Mouse (Mus musculus) CH12.LX (cell line): ENCODE results near the gene Aatk. TPM values are rescaled to one million over a fixed set of nuclear protein-coding genes. Genes with fewer than 3 reads are reported as not detected.
A peak's percentile ranks its signal among the peaks of the same experiment; 100 is the strongest.

Experiments used
- DNase-seq: peaks from one replicate; pipeline ENCODE4 v3.0.0-alpha.2; 2013; ENCODE audit errors: extremely low read depth
- H3K27ac ChIP-seq: 2 replicates; pipeline ENCODE4 v1.5.1; 2012; ENCODE audit warnings: low read depth, mild to moderate bottlenecking, control low read depth, moderate library complexity; ENCODE audit not compliant: insufficient read depth
- H3K27me3 ChIP-seq: replicated peaks from 2 replicates; pipeline ENCODE3; 2012; ENCODE audit warnings: inconsistent platforms
- H3K36me3 ChIP-seq, 2 experiments: replicated peaks in 1 of 2; 2 replicates each; pipeline versions ENCODE3 to v1.6.1; 2012; ENCODE audit warnings: inconsistent platforms in 1 of 2, low read length in 1 of 2, mild to moderate bottlenecking in 1 of 2, mixed read lengths in 1 of 2, moderate library complexity in 1 of 2; ENCODE audit not compliant: control insufficient read depth in 1 of 2, insufficient read depth in 1 of 2
- H3K4me1 ChIP-seq, 2 experiments: 2 replicates each; pipeline ENCODE4 v1.6.1; 2012; ENCODE audit warnings: inconsistent platforms in 1 of 2, moderate library complexity in 1 of 2; ENCODE audit not compliant: insufficient read depth in 2 of 2, control insufficient read depth in 1 of 2
- H3K4me2 ChIP-seq: 2 replicates; pipeline ENCODE4 v1.6.1; 2012; ENCODE audit warnings: low read depth, mild to moderate bottlenecking, control low read depth; ENCODE audit not compliant: poor library complexity, insufficient read depth, severe bottlenecking
- H3K4me3 ChIP-seq, 3 experiments: fragments of 150-350 bp in 1 of 3; sonication (generic) in 1 of 3; replicated peaks in 1 of 3; 2 replicates each; pipeline versions ENCODE3 to v1.5.1; 2011 to 2012; ENCODE audit warnings: low read depth in 2 of 3, low read length in 2 of 3, mild to moderate bottlenecking in 2 of 3, moderate library complexity in 2 of 3, control low read depth in 1 of 3, improper control_type of control experiment in 1 of 3, inconsistent platforms in 1 of 3, mixed read lengths in 1 of 3; ENCODE audit not compliant: poor library complexity in 1 of 3
- H3K79me2 ChIP-seq: replicated peaks from 2 replicates; pipeline ENCODE4 v1.6.1; 2012; ENCODE audit warnings: mild to moderate bottlenecking, moderate library complexity; ENCODE audit not compliant: control insufficient read depth, poor library complexity, insufficient read depth, severe bottlenecking; ENCODE audit errors: extremely low read depth
- H3K9ac ChIP-seq: 2 replicates; pipeline ENCODE4 v1.6.1; 2012; ENCODE audit warnings: low read depth, mild to moderate bottlenecking, control low read depth, moderate library complexity; ENCODE audit not compliant: insufficient read depth
- H3K9me3 ChIP-seq: replicated peaks from 2 replicates; pipeline ENCODE3; 2012; ENCODE audit warnings: low read length, inconsistent platforms, mixed read lengths
- BHLHE40 ChIP-seq: IDR thresholded peaks from 2 replicates; pipeline ENCODE4 v1.6.1; 2011; ENCODE audit warnings: mild to moderate bottlenecking, low read depth, low read length, improper control_type of control experiment
- CHD1 ChIP-seq: IDR thresholded peaks from 2 replicates; pipeline ENCODE4 v1.6.1; 2012; ENCODE audit warnings: low read depth, low read length, improper control_type of control experiment, inconsistent platforms
- CTCF ChIP-seq, 2 experiments: IDR thresholded peaks in 1 of 2; conservative IDR thresholded peaks in 1 of 2; 2 replicates each; pipeline ENCODE4 v1.5.1; 2011 to 2012; ENCODE audit warnings: low read depth in 2 of 2, low read length in 2 of 2, improper control_type of control experiment in 1 of 2, inconsistent platforms in 1 of 2, mild to moderate bottlenecking in 1 of 2, moderate library complexity in 1 of 2
- E2F4 ChIP-seq: IDR thresholded peaks from 2 replicates; pipeline ENCODE4 v1.6.1; 2011; ENCODE audit warnings: low read depth, low read length, improper control_type of control experiment; ENCODE audit not compliant: insufficient replicate concordance
- ELF1 ChIP-seq: IDR thresholded peaks from 2 replicates; pipeline ENCODE4 v1.6.1; 2014; ENCODE audit warnings: low read depth, mild to moderate bottlenecking, inconsistent platforms, low read length, improper control_type of control experiment
- ETS1 ChIP-seq: conservative IDR thresholded peaks from 2 replicates; pipeline ENCODE4 v1.6.1; 2012; ENCODE audit warnings: low read depth, mild to moderate bottlenecking, inconsistent platforms, low read length, improper control_type of control experiment, moderate library complexity
- GABPA ChIP-seq: IDR thresholded peaks from 2 replicates; pipeline ENCODE4 v1.6.1; 2012; ENCODE audit warnings: low read depth, low read length, improper control_type of control experiment, inconsistent platforms; ENCODE audit not compliant: insufficient replicate concordance
- HCFC1 ChIP-seq: IDR thresholded peaks from 2 replicates; pipeline ENCODE4 v1.6.1; 2012; ENCODE audit warnings: low read depth, mild to moderate bottlenecking, inconsistent platforms, low read length, improper control_type of control experiment
- IRF4 ChIP-seq: IDR thresholded peaks from 2 replicates; pipeline ENCODE4 v1.6.1; 2014; ENCODE audit warnings: low read depth, mild to moderate bottlenecking, inconsistent platforms, low read length, improper control_type of control experiment
- JUN ChIP-seq: IDR thresholded peaks from 2 replicates; pipeline ENCODE4 v1.6.1; 2011; ENCODE audit warnings: low read depth, mild to moderate bottlenecking, low read length, improper control_type of control experiment, moderate library complexity; ENCODE audit not compliant: insufficient read depth
- KAT2A ChIP-seq: IDR thresholded peaks from 2 replicates; pipeline ENCODE4 v1.6.1; 2012; ENCODE audit warnings: low read length, improper control_type of control experiment, inconsistent platforms; ENCODE audit not compliant: insufficient replicate concordance
- MAX ChIP-seq: IDR thresholded peaks from 2 replicates; pipeline ENCODE4 v1.6.1; 2011; ENCODE audit warnings: low read length, improper control_type of control experiment
- MXI1 ChIP-seq: IDR thresholded peaks from 2 replicates; pipeline ENCODE4 v1.6.1; 2011; ENCODE audit warnings: mild to moderate bottlenecking, low read depth, low read length, improper control_type of control experiment
- MYC ChIP-seq: IDR thresholded peaks from 2 replicates; pipeline ENCODE4 v1.6.1; 2011; ENCODE audit warnings: low read depth, mild to moderate bottlenecking, improper control_type of control experiment, low read length
- NELFE ChIP-seq: IDR thresholded peaks from 2 replicates; pipeline ENCODE4 v1.6.1; 2011; ENCODE audit warnings: low read depth, low read length, improper control_type of control experiment
- POLR2A ChIP-seq: IDR thresholded peaks from 2 replicates; pipeline ENCODE4 v1.6.1; 2011; ENCODE audit warnings: low read depth, mild to moderate bottlenecking, improper control_type of control experiment, low read length
- UBTF ChIP-seq: IDR thresholded peaks from 2 replicates; pipeline ENCODE4 v1.6.1; 2012; ENCODE audit warnings: low read depth, mild to moderate bottlenecking, inconsistent platforms, low read length, improper control_type of control experiment, moderate library complexity
- USF2 ChIP-seq: conservative IDR thresholded peaks from 2 replicates; pipeline ENCODE4 v1.6.1; 2011; ENCODE audit warnings: low read depth, low read length, improper control_type of control experiment
- ZMIZ1 ChIP-seq: IDR thresholded peaks from 2 replicates; pipeline ENCODE4 v1.6.1; 2012; ENCODE audit warnings: low read depth, mild to moderate bottlenecking, inconsistent platforms, low read length, improper control_type of control experiment
- dilution Hi-C: fragments of 300-500 bp; cut with MboI; formaldehyde crosslinking; loops from 2 replicates; pipeline ENCODE4 v1.14.3; 2020; ENCODE audit warnings: low sequenced_read_pairs; ENCODE audit not compliant: extremely low pct_unique_long_range_greater_than_20kb, extremely low pct_ligation_motif_present
- in situ Hi-C: fragments of 300-500 bp; cut with MboI; formaldehyde crosslinking; loops from 3 replicates; pipeline ENCODE4 v1.14.3; 2019; ENCODE audit warnings: low sequenced_read_pairs, low pct_ligation_motif_present, low pct_unique_long_range_greater_than_20kb, mixed read lengths
- polyA plus RNA-seq: library from polyadenylated mRNA; unstranded; fragments of >175 nt; gene quantifications from 2 replicates; pipeline ENCODE4 v1.2.1, GENCODE M21; 2012; ENCODE audit warnings: low read depth; ENCODE audit not compliant: insufficient read length
- total RNA-seq, 2 experiments: library from RNA; depleted of rRNA; stranded (reverse); fragments of 300-350 nt in 1 of 2; fragments of >200 nt in 1 of 2; gene quantifications; 2 replicates each; pipeline ENCODE4 v1.2.3; 2012 to 2014

Aatk gene
- total and polyA plus RNA-seq, 3 experiments: 0.08 to 0.21 (median 0.19) TPM

DNA sequence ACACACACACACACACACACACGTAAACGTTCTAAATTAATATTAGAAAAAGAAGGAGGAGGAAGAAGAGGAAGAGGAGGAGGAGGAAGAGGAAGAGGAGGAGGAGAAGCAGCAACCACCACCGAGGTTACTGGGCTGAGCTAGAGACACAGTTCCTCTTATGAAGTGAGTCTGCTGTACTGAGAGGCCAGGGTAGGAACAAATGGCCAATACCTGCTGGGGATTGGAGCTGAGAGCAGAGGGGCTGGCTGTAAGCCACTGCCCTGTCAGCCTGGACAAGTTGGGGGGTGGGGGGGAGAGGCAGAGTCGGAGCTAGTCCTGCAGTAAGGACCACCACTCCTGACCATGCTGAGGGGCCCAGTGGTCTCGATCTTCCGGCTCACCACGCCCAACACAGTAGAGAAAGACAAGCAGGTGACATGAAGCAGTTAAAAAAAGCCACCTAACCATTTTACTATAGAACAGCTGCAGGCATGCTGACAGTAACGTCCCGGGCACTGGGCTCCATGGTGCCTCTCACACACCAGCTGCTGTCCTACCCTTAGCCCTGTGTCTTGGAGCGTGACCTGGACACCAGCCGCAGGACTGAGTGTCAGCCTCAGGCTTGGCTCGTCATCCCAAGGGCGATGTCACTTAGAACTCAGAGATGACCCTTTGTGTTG, 17.2 kb upstream of the Aatk start:
- dilution Hi-C loops: no loop called here
- H3K27me3 ChIP-seq: no peaks in the 10 kb centered on the region

DNA sequence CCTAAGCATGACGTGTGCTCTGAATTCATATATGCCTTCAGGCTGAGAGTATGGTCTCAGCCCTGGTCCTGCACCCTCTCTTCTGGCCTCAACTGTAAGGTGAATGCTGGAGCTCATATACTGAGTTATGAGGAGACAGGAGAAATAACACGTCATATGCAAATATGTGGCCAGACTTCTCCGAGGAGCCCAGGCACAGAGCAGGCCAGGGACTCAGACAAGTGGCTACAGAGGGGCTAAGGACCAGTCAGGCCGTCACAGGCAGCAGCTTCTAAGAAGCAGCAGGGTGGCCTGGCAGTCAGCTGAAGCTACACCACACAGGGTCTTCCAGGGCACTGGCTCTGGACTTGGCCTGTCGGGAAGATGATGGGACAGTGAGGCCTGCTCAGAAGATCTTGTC, 16.4 kb upstream of the Aatk start:
- TF ChIP-seq HCFC1: no peak
- no peak for TF ChIP-seq MXI1
- no peak for TF ChIP-seq MYC
- no peak for TF ChIP-seq IRF4
- no peak for TF ChIP-seq USF2
- 0 out of 2 replicates have a peak, but pooled peaks have one; percentile 23 for TF ChIP-seq NELFE
- peak; percentile 56; the same call in 1 of the 2 replicates for TF ChIP-seq POLR2A
- peak; percentile 54; the same call in 1 of the 2 replicates for TF ChIP-seq ZMIZ1
- TF ChIP-seq UBTF: 0 out of 2 replicates have a peak, but pooled peaks have one; percentile 40
- peak overlapping the region; percentile 54; the same call in 1 of the 2 replicates for H3K27ac ChIP-seq
- DNase-seq: peak; percentile 84
- H3K36me3 ChIP-seq: peaks cover 5 to 30% of the 10 kb centered on the region in 2 experiments
- no peaks in the 10 kb centered on the region for H3K27me3 ChIP-seq
- dilution Hi-C loops (no loop called here), in situ Hi-C loops (no loop called here)
- H3K4me1 ChIP-seq: peaks cover 22 to 61% of the 10 kb centered on the region in 2 experiments
- H3K9me3 ChIP-seq: no peaks in the 10 kb centered on the region
- no peak overlapping the region for H3K9ac ChIP-seq
- H3K79me2 ChIP-seq: no peaks in the 10 kb centered on the region
- H3K4me2 ChIP-seq: no peak overlapping the region
- H3K4me3 ChIP-seq: peak overlapping the region; percentile 33 to 45 (median 35)

More for the DNA sequence above, 17.2 kb upstream of the Aatk start:
- Histone ChIP-seq H3K79me2 (no peaks in the 10 kb centered on the region), H3K9me3 (no peaks in the 10 kb centered on the region), H3K27ac (0 out of 2 replicates have a peak overlapping the region, but pooled peaks have one; percentile 5), H3K4me2 (no peak overlapping the region), H3K36me3 (peaks cover 5 to 35% of the 10 kb centered on the region in 2 experiments), H3K4me3 (peak overlapping the region in 2 of 3 experiments; percentile 35 to 45), H3K4me1 (peaks cover 22 to 65% of the 10 kb centered on the region in 2 experiments), H3K9ac (no peak overlapping the region)
- no peak for TF ChIP-seq CTCF (conservative IDR thresholded peaks at IDR 0.05 in 1 of 2, IDR thresholded peaks at IDR 0.05 in 1 of 2; ENCODE audit: low read depth in 2 of 2, low read length in 2 of 2)
- TF ChIP-seq ELF1: 0 out of 2 replicates have a peak, but pooled peaks have one; percentile 14
- no peak for TF ChIP-seq GABPA
- TF ChIP-seq MAX: no peak
- no peak for TF ChIP-seq MXI1
- peak; percentile 36; the same call in 1 of the 2 replicates for TF ChIP-seq ETS1
- TF ChIP-seq JUN: no peak
- no peak for TF ChIP-seq KAT2A
- TF ChIP-seq POLR2A: no peak
- 0 out of 2 replicates have a peak, but pooled peaks have one; percentile 29 for TF ChIP-seq BHLHE40
- TF ChIP-seq CHD1: no peak
- TF ChIP-seq E2F4: no peak
- in situ Hi-C loops: no loop called here
- DNase-seq: peak; percentile 71
